ENCODE assay signal across 8 mouse cellular contexts in genomic region chr13:111944089-111944406, GRCm38 (mm10).
A peak's percentile ranks its signal among the peaks of the same experiment; 100 is the strongest.
DNase-seq lines count a peak whose midpoint lies in the region; ATAC-seq and TF ChIP-seq lines count a peak whose summit lies in the region.

No protein-coding gene starts in this region.

- H3K27ac ChIP-seq in liver, postnatal 0 days (ENCODE audit: low read depth), result no peak overlapping the region

- 0 out of 2 replicates have a peak overlapping the region, but pooled peaks have one; percentile 8 for H3K9ac ChIP-seq in liver, postnatal 0 days (replicated peaks)

- no peaks in the 10 kb centered on the region for H3K36me3 ChIP-seq in liver, postnatal 0 days (replicated peaks; ENCODE audit: insufficient read depth, low read length)

- DNase-seq in cerebellum, adult 9-11 months, result peak; percentile 5
- no peak for DNase-seq in cerebellum, adult 11-12 months
- DNase-seq in right cerebral cortex, postnatal 10 days (ENCODE audit: low spot score in 2 of 2), result peak; percentile 79 to 83
- DNase-seq in right cerebral cortex, adult 18-20 months, result no peak
- DNase-seq in liver, postnatal 0 days, result no peak
- DNase-seq in adrenal gland, postnatal 25 days, result no peak
- no peak for DNase-seq in c-Kit-positive CD71-positive TER-119-positive erythroid progenitor cells, embryonic 14.5 days (ENCODE audit: low spot score)

- H3K4me2 ChIP-seq in liver, postnatal 0 days (ENCODE audit: low read depth, low read length), result no peak overlapping the region

- ATAC-seq in liver, postnatal 0 days, result no peak
- no peak for ATAC-seq in erythroblast, adult 5-6 weeks (replicated peaks; ENCODE audit: low FRiP score, poor library complexity, severe bottlenecking)

- H3K27me3 ChIP-seq in liver, postnatal 0 days (ENCODE audit: insufficient read depth, low read length), result no peaks in the 10 kb centered on the region

- 23% methylated on average over 5 of the region's 5 CpGs for WGBS in liver, postnatal 0 days (ENCODE audit: insufficient replicate concordance)

- no peak for TF ChIP-seq CTCF in liver, postnatal 0 days (IDR thresholded peaks at IDR 0.05; ENCODE audit: low read depth)

- no peak overlapping the region for H3K4me3 ChIP-seq in liver, postnatal 0 days (ENCODE audit: low read depth, low read length)

- H3K9me3 ChIP-seq in liver, postnatal 0 days (ENCODE audit: low read length), result no peaks in the 10 kb centered on the region

- peaks cover 31% of the 10 kb centered on the region for H3K4me1 ChIP-seq in liver, postnatal 0 days (ENCODE audit: insufficient read depth)

- no peak for TF ChIP-seq EP300 in liver, postnatal 0 days (IDR thresholded peaks at IDR 0.05; ENCODE audit: low read depth)

Comparison
In these comparisons a context has a peak if more than half of its experiments do, and no peak if none do; other contexts are left out.
1. DNase-seq: peak in cerebellum, adult 9-11 months (single experiment) and right cerebral cortex, postnatal 10 days (2 of 2); none in cerebellum, adult 11-12 months (single experiment), right cerebral cortex, adult 18-20 months (single experiment), liver, postnatal 0 days (single experiment), adrenal gland, postnatal 25 days (single experiment) and c-Kit-positive CD71-positive TER-119-positive erythroid progenitor cells, embryonic 14.5 days (single experiment).